Mouse (Mus musculus): Measurements from ENCODE around the gene Gsta3. TPM values are rescaled to one million over a fixed set of nuclear protein-coding genes. Genes with fewer than 3 reads are reported as not detected.
"Not testable (repeated sequence)": the region's sequence is repeated elsewhere in the genome, so short reads cannot be mapped to it uniquely, and the experiment has no call there.

Gene Gsta3
- polyA plus RNA-seq, 1 experiment from 2014 or later: 3.0 TPM

- WGBS: 52% methylated on average over 3 of the region's 3 CpGs
- H3K9me3 ChIP-seq: no peaks in the 10 kb centered on the region
- H3K9ac ChIP-seq: no peak overlapping the region
- H3K36me3 ChIP-seq: no peaks in the 10 kb centered on the region
- H3K4me3 ChIP-seq: no peak overlapping the region
- no peak for ATAC-seq (ENCODE audit: insufficient number of reproducible peaks, insufficient read depth, low FRiP score, low TSS enrichment, low read depth)
- no peak overlapping the region for H3K4me2 ChIP-seq
- H3K27ac ChIP-seq: no peak overlapping the region
- no peaks in the 10 kb centered on the region for H3K27me3 ChIP-seq
- H3K4me1 ChIP-seq: peaks cover 5% of the 10 kb centered on the region; the same call in 1 of the 2 replicates
Measured at GRCm38 (mm10) chr1:21256391-21256790, 16.0 kb downstream of the Gsta3 start.

GRCm38 (mm10) chr1:21256871-21257270 is 16.5 kb downstream of the Gsta3 start:
- Histone ChIP-seq H3K9ac (no peak overlapping the region), H3K4me1 (peaks cover 5% of the 10 kb centered on the region; the same call in 1 of the 2 replicates), H3K27ac (no peak overlapping the region), H3K4me3 (no peak overlapping the region), H3K36me3 (no peaks in the 10 kb centered on the region), H3K27me3 (no peaks in the 10 kb centered on the region), H3K4me2 (no peak overlapping the region), H3K9me3 (no peaks in the 10 kb centered on the region)
- ATAC-seq (ENCODE audit: insufficient number of reproducible peaks, insufficient read depth, low FRiP score, low TSS enrichment, low read depth): no peak
- 81% methylated on average over 5 of the region's 5 CpGs for WGBS

- H3K9ac ChIP-seq; H3K4me1 ChIP-seq; H3K4me3 ChIP-seq; H3K27me3 ChIP-seq; H3K4me2 ChIP-seq; H3K36me3 ChIP-seq; H3K9me3 ChIP-seq; H3K27ac ChIP-seq; ATAC-seq (ENCODE audit: insufficient number of reproducible peaks, insufficient read depth, low FRiP score, low TSS enrichment, low read depth): not testable (repeated sequence)
- 82% methylated on average over 8 of the region's 8 CpGs for WGBS
Measured at GRCm38 (mm10) chr1:21259981-21260380, 19.6 kb downstream of the Gsta3 start.

GRCm38 (mm10) chr1:21262401-21262800 is 22.0 kb downstream of the Gsta3 start:
- Histone ChIP-seq H3K4me3 (no peak overlapping the region), H3K27me3 (no peaks in the 10 kb centered on the region), H3K4me1 (no peaks in the 10 kb centered on the region), H3K4me2 (no peak overlapping the region), H3K9ac (no peak overlapping the region), H3K36me3 (no peaks in the 10 kb centered on the region), H3K27ac (no peak overlapping the region), H3K9me3 (no peaks in the 10 kb centered on the region)
- no peak for ATAC-seq (ENCODE audit: insufficient number of reproducible peaks, insufficient read depth, low FRiP score, low TSS enrichment, low read depth)
- 91% methylated on average over 5 of the region's 5 CpGs for WGBS

- H3K36me3 ChIP-seq: no peaks in the 10 kb centered on the region
- 82% methylated on average over 4 of the region's 4 CpGs for WGBS
- ATAC-seq (ENCODE audit: insufficient number of reproducible peaks, insufficient read depth, low FRiP score, low TSS enrichment, low read depth): no peak
- H3K9me3 ChIP-seq: no peaks in the 10 kb centered on the region
- no peak overlapping the region for H3K4me3 ChIP-seq
- H3K4me2 ChIP-seq: no peak overlapping the region
- no peaks in the 10 kb centered on the region for H3K4me1 ChIP-seq
- no peaks in the 10 kb centered on the region for H3K27me3 ChIP-seq
- H3K27ac ChIP-seq: no peak overlapping the region
- H3K9ac ChIP-seq: no peak overlapping the region
Measured at GRCm38 (mm10) chr1:21263986-21264385, 23.6 kb downstream of the Gsta3 start.

GRCm38 (mm10) chr1:21264747-21265146 is 24.4 kb downstream of the Gsta3 start:
- H3K27me3 ChIP-seq: no peaks in the 10 kb centered on the region
- no peaks in the 10 kb centered on the region for H3K4me1 ChIP-seq
- no peak overlapping the region for H3K4me2 ChIP-seq
- no peak overlapping the region for H3K9ac ChIP-seq
- no peak overlapping the region for H3K4me3 ChIP-seq
- H3K36me3 ChIP-seq: no peaks in the 10 kb centered on the region
- no peak overlapping the region for H3K27ac ChIP-seq
- WGBS: 79% methylated on average over 8 of the region's 8 CpGs
- no peaks in the 10 kb centered on the region for H3K9me3 ChIP-seq
- no peak for ATAC-seq (ENCODE audit: insufficient number of reproducible peaks, insufficient read depth, low FRiP score, low TSS enrichment, low read depth)

- no peak overlapping the region for H3K27ac ChIP-seq
- no peaks in the 10 kb centered on the region for H3K27me3 ChIP-seq
- H3K36me3 ChIP-seq: no peaks in the 10 kb centered on the region
- no peaks in the 10 kb centered on the region for H3K4me1 ChIP-seq
- ATAC-seq (ENCODE audit: insufficient number of reproducible peaks, insufficient read depth, low FRiP score, low TSS enrichment, low read depth): no peak
- H3K4me3 ChIP-seq: no peak overlapping the region
- H3K4me2 ChIP-seq: no peak overlapping the region
- H3K9ac ChIP-seq: no peak overlapping the region
- H3K9me3 ChIP-seq: no peaks in the 10 kb centered on the region
- WGBS: 75% methylated on average over 1 of the region's 1 CpGs
Measured at GRCm38 (mm10) chr1:21266766-21267165, 26.4 kb downstream of the Gsta3 start.

- WGBS: 85% methylated on average over 7 of the region's 7 CpGs
- not testable (repeated sequence) for H3K4me1 ChIP-seq; H3K4me2 ChIP-seq; H3K27ac ChIP-seq; H3K4me3 ChIP-seq; H3K36me3 ChIP-seq; H3K9ac ChIP-seq; H3K9me3 ChIP-seq; ATAC-seq (ENCODE audit: insufficient number of reproducible peaks, insufficient read depth, low FRiP score, low TSS enrichment, low read depth); H3K27me3 ChIP-seq
Measured at GRCm38 (mm10) chr1:21267466-21267865, 27.1 kb downstream of the Gsta3 start.

- H3K4me3 ChIP-seq: peak overlapping the region; percentile 36
- H3K9me3 ChIP-seq: no peaks in the 10 kb centered on the region
- peak; percentile 66; the same call in 1 of the 2 replicates for ATAC-seq (ENCODE audit: insufficient number of reproducible peaks, insufficient read depth, low FRiP score, low TSS enrichment, low read depth)
- H3K36me3 ChIP-seq: no peaks in the 10 kb centered on the region
- peak overlapping the region; percentile 63 for H3K4me2 ChIP-seq
- H3K9ac ChIP-seq: peak overlapping the region; percentile 51
- no peak overlapping the region for H3K27ac ChIP-seq
- 17% methylated on average over 18 of the region's 18 CpGs for WGBS
- no peaks in the 10 kb centered on the region for H3K4me1 ChIP-seq
- H3K27me3 ChIP-seq: no peaks in the 10 kb centered on the region
Measured at GRCm38 (mm10) chr1:21271343-21272055, 31.1 kb downstream of the Gsta3 start.

GRCm38 (mm10) chr1:21272056-21272431 is 31.7 kb downstream of the Gsta3 start:
- no peaks in the 10 kb centered on the region for H3K27me3 ChIP-seq
- H3K9ac ChIP-seq: peak overlapping the region; percentile 51
- H3K9me3 ChIP-seq: no peaks in the 10 kb centered on the region
- no peak overlapping the region for H3K27ac ChIP-seq
- H3K4me3 ChIP-seq: peak overlapping the region; percentile 36
- no peaks in the 10 kb centered on the region for H3K4me1 ChIP-seq
- WGBS: 9% methylated on average over 14 of the region's 14 CpGs
- no peaks in the 10 kb centered on the region for H3K36me3 ChIP-seq
- no peak for ATAC-seq (ENCODE audit: insufficient number of reproducible peaks, insufficient read depth, low FRiP score, low TSS enrichment, low read depth)
- H3K4me2 ChIP-seq: peak overlapping the region; percentile 63

- no peaks in the 10 kb centered on the region for H3K36me3 ChIP-seq
- ATAC-seq (ENCODE audit: insufficient number of reproducible peaks, insufficient read depth, low FRiP score, low TSS enrichment, low read depth): no peak
- WGBS: 90% methylated on average over 6 of the region's 6 CpGs
Measured at GRCm38 (mm10) chr1:21273091-21273490, 32.7 kb downstream of the Gsta3 start.

GRCm38 (mm10) chr1:21274437-21275040 is 34.1 kb downstream of the Gsta3 start:
- no peak overlapping the region for H3K9ac ChIP-seq

More at GRCm38 (mm10) chr1:21273091-21273490, 32.7 kb downstream of the Gsta3 start:
- Histone ChIP-seq H3K9me3 (no peaks in the 10 kb centered on the region), H3K4me1 (no peaks in the 10 kb centered on the region), H3K9ac (no peak overlapping the region), H3K4me2 (no peak overlapping the region), H3K27me3 (no peaks in the 10 kb centered on the region), H3K27ac (no peak overlapping the region), H3K4me3 (no peak overlapping the region)

More at GRCm38 (mm10) chr1:21274437-21275040, 34.1 kb downstream of the Gsta3 start:
- 75% methylated on average over 2 of the region's 2 CpGs for WGBS
- Histone ChIP-seq H3K36me3 (no peaks in the 10 kb centered on the region), H3K4me2 (no peak overlapping the region), H3K27ac (no peak overlapping the region), H3K9me3 (no peaks in the 10 kb centered on the region), H3K4me3 (no peak overlapping the region), H3K27me3 (no peaks in the 10 kb centered on the region), H3K4me1 (no peaks in the 10 kb centered on the region)
- no peak for ATAC-seq (ENCODE audit: insufficient number of reproducible peaks, insufficient read depth, low FRiP score, low TSS enrichment, low read depth)

All from embryonic facial prominence, embryonic 13.5 days (tissue).